Mouse (Mus musculus) layer of hippocampus, postnatal 25 days (tissue): ENCODE measurements around the gene Cpne6. TPM values are rescaled to one million over a fixed set of nuclear protein-coding genes. Genes with fewer than 3 reads are reported as not detected.

Source experiments
- DNase-seq, 2 experiments: peaks; one replicate each; pipeline ENCODE4 v3.0.0; 2022; ENCODE audit warnings: mixed read lengths in 2 of 2, low spot score in 1 of 2; ENCODE audit errors: extremely low spot score in 1 of 2
- total RNA-seq, 2 experiments: library from RNA; stranded (reverse); gene quantifications; 2 replicates each; pipeline ENCODE4 v1.2.3; 2021

The Cpne6 gene
- total RNA-seq, 2 experiments from 2014 or later = 664 to 669 TPM

GRCm38 (mm10) chr14:55550191-55550590 is 39.9 kb downstream of the Cpne6 start:
- DNase-seq = no peak

- DNase-seq = no peak
Observed at GRCm38 (mm10) chr14:55551347-55551746, 41.1 kb downstream of the Cpne6 start.

GRCm38 (mm10) chr14:55551794-55552193 is 41.5 kb downstream of the Cpne6 start:
- no peak for DNase-seq

GRCm38 (mm10) chr14:55554635-55555034 is 44.4 kb downstream of the Cpne6 start:
- no peak for DNase-seq

- no peak for DNase-seq
Observed at GRCm38 (mm10) chr14:55555788-55556187, 45.5 kb downstream of the Cpne6 start.

- DNase-seq = peak in 1 of 2 experiments; percentile 81
Observed at GRCm38 (mm10) chr14:55557003-55557402, 46.8 kb downstream of the Cpne6 start.

GRCm38 (mm10) chr14:55557587-55557986 is 47.3 kb downstream of the Cpne6 start:
- no peak for DNase-seq

GRCm38 (mm10) chr14:55558740-55559448 is 48.6 kb downstream of the Cpne6 start:
- no peak for DNase-seq

GRCm38 (mm10) chr14:55559799-55560201 is 49.6 kb downstream of the Cpne6 start, which contains the start of gene Dcaf11:
TSS of gene Dcaf11 (plus strand) at chr14:55560006.
- DNase-seq = peak; percentile 79 to 80

- peak; percentile 94 to 97 for DNase-seq
Observed at GRCm38 (mm10) chr14:55560202-55561073, 50.2 kb downstream of the Cpne6 start, which contains the start of gene A730061H03Rik. TSS of gene A730061H03Rik (minus strand) at chr14:55560406.

- DNase-seq = no peak
Observed at GRCm38 (mm10) chr14:55561860-55562259, 51.6 kb downstream of the Cpne6 start.

GRCm38 (mm10) chr14:55563249-55563648 is 53.0 kb downstream of the Cpne6 start:
- DNase-seq = no peak

- no peak for DNase-seq
Observed at GRCm38 (mm10) chr14:55565748-55566147, 55.5 kb downstream of the Cpne6 start.

Other genes starting within 250 kb of the Cpne6 start
- gene Dhrs4, start 31.7 kb upstream of the Cpne6 start, total RNA-seq = 10 to 100 TPM; 20.7 to 22.1 TPM
- gene Carmil3, start 19.8 kb upstream of the Cpne6 start, total RNA-seq = 10 to 100 TPM; 47.0 to 66.6 TPM
- 1 to 10 TPM; 2.1 to 2.2 TPM for gene Nrl, start 14.5 kb downstream of the Cpne6 start, total RNA-seq
- gene Pck2, start 29.8 kb downstream of the Cpne6 start, total RNA-seq = 10 to 100 TPM; 37.2 to 37.8 TPM
- gene Dcaf11, start 49.6 kb downstream of the Cpne6 start, total RNA-seq = 10 to 100 TPM; 72.7 to 86.4 TPM
- gene A730061H03Rik, start 50.0 kb downstream of the Cpne6 start, total RNA-seq = under 1 TPM; 0.89 to 0.92 TPM
- not detected for gene Fitm1, start 65.2 kb downstream of the Cpne6 start, total RNA-seq
- 10 to 100 TPM; 49.3 to 56.6 TPM for gene Psme1, start 67.7 kb downstream of the Cpne6 start, total RNA-seq
- gene Emc9, start 74.9 kb downstream of the Cpne6 start, total RNA-seq = 10 to 100 TPM; 47.2 to 56.6 TPM
- gene Psme2, start 80.7 kb downstream of the Cpne6 start, total RNA-seq = 10 to 100 TPM; 47.9 to 55.6 TPM
- 10 to 100 TPM; 36.4 to 41.9 TPM for gene Rnf31, start 81.3 kb downstream of the Cpne6 start, total RNA-seq
- gene Irf9, start 93.1 kb downstream of the Cpne6 start, total RNA-seq = 10 to 100 TPM in 1 of 2 experiments, 1 to 10 TPM in 1; 9.6 to 12.2 TPM
- 1 to 10 TPM; 1.2 to 2.7 TPM for gene Rec8, start 107.6 kb downstream of the Cpne6 start, total RNA-seq
- 100 to 1,000 TPM; 118 to 121 TPM for gene Ipo4, start 125.5 kb downstream of the Cpne6 start, total RNA-seq
- gene Gm49378, start 127.5 kb downstream of the Cpne6 start, total RNA-seq = 1 to 10 TPM; 2.1 to 6.3 TPM
- 10 to 100 TPM; 42.2 to 49.7 TPM for gene Tm9sf1, start 133.4 kb downstream of the Cpne6 start, total RNA-seq
- gene Tssk4, start 139.7 kb downstream of the Cpne6 start, total RNA-seq = under 1 TPM; 0.71 to 0.94 TPM
- 10 to 100 TPM; 49.2 to 50.4 TPM for gene Mdp1, start 150.1 kb downstream of the Cpne6 start, total RNA-seq
- gene Gmpr2, start 161.5 kb downstream of the Cpne6 start, total RNA-seq = 10 to 100 TPM; 26.8 to 29.3 TPM
- gene Nedd8, start 161.7 kb downstream of the Cpne6 start, total RNA-seq = 100 to 1,000 TPM; 303 to 311 TPM
- 10 to 100 TPM; 14.0 to 14.9 TPM for gene Tinf2, start 171.4 kb downstream of the Cpne6 start, total RNA-seq
- gene Tgm1, start 203.5 kb downstream of the Cpne6 start, total RNA-seq = under 1 TPM; 0.17 to 0.23 TPM
- gene Rabggta, start 211.8 kb downstream of the Cpne6 start, total RNA-seq = 10 to 100 TPM; 40.1 to 45.0 TPM
- 10 to 100 TPM; 78.3 to 94.9 TPM for gene Dhrs1, start 235.2 kb downstream of the Cpne6 start, total RNA-seq
- 10 to 100 TPM; 13.4 to 13.6 TPM for gene Nop9, start 235.2 kb downstream of the Cpne6 start, total RNA-seq
- 1 to 10 TPM; 1.4 to 2.1 TPM for gene Cideb, start 248.0 kb downstream of the Cpne6 start, total RNA-seq